ENCODE assay signal across 41 mouse cellular contexts in genomic region chr7:26173111-26173510, GRCm38 (mm10). TPM values are rescaled to one million over a fixed set of nuclear protein-coding genes. Genes with fewer than 3 reads are reported as not detected.
"Had no signal": no experiment of that assay in that cellular context is flagged by ENCODE, and none has a peak within 500 bp of the region (broad histone marks: within the 10 kb centered on the region; RNA-seq: fewer than 3 reads in every experiment).

Gene Cyp2b9, plus strand, starts transcription at chr7:26173411.

RNA-seq across cellular contexts. Expression of gene Cyp2b9, which starts in this region (rescaled TPM):
- total RNA-seq: heart, postnatal 10 days; heart, postnatal 14 days; heart, postnatal 25 days; heart, postnatal 36 days; heart, postnatal 4 days; hematopoietic stem cell, adult 5-6 weeks; hindbrain, postnatal 0 days; layer of hippocampus, adult 18-20 months; layer of hippocampus, adult 2 months; layer of hippocampus, adult 8-10 months; layer of hippocampus, postnatal 10 days; layer of hippocampus, postnatal 14 days; layer of hippocampus, postnatal 25 days; layer of hippocampus, postnatal 36 days; left cerebral cortex, adult 18-20 months had no signal
- polyA plus RNA-seq: heart, embryonic 10.5 days; heart, embryonic 11.5 days; heart, embryonic 12.5 days; heart, embryonic 13.5 days; heart, embryonic 14.5 days; heart, embryonic 15.5 days; heart, embryonic 16.5 days; heart, postnatal 0 days; hindbrain, embryonic 10.5 days; hindbrain, embryonic 11.5 days; hindbrain, embryonic 12.5 days; hindbrain, embryonic 13.5 days; hindbrain, embryonic 14.5 days; hindbrain, embryonic 15.5 days; hindbrain, embryonic 16.5 days; hindbrain, postnatal 0 days; inflammation-experienced regulatory T-cells, adult 6 months; intestine, embryonic 14.5 days; intestine, embryonic 15.5 days; intestine, embryonic 16.5 days; intestine, postnatal 0 days; kidney, adult 2 months; kidney, embryonic 14.5 days; kidney, embryonic 15.5 days; kidney, embryonic 16.5 days; kidney, postnatal 0 days; large intestine, adult 2 months had no signal
